Mouse (Mus musculus) megakaryocyte, embryonic 14.5 days (primary cell): ENCODE results near the gene Slc16a10.

Experiments used
- FLI1 ChIP-seq: IDR thresholded peaks from 2 replicates; pipeline ENCODE4 v1.6.1; 2012; ENCODE audit warnings: low read length, inconsistent platforms, mixed read lengths
- GATA1 ChIP-seq: IDR thresholded peaks from 3 replicates; pipeline ENCODE4 v1.6.1; 2012; ENCODE audit warnings: mixed read lengths, low read length, inconsistent platforms, borderline replicate concordance

- TF ChIP-seq GATA1 (no peak), FLI1 (no peak)
Measured at GRCm38 (mm10) chr10:40119466-40119865, 22.6 kb downstream of the Slc16a10 start.
